Mouse (Mus musculus): Measurements from ENCODE around the gene Tbck.

- TF ChIP-seq POLR2A (IDR thresholded peaks at IDR 0.05; ENCODE audit: extremely low read depth, insufficient read depth, low read length) (no peak), CTCF (IDR thresholded peaks at IDR 0.05; ENCODE audit: extremely low read depth, insufficient read depth, low read length) (no peak)
Measured at GRCm38 (mm10) chr3:132860796-132861195, 176.9 kb downstream of the Tbck start.

All from cortical plate, adult 2 months (tissue).